Mouse (Mus musculus): ENCODE data around the gene Lix1l.

Lix1l gene

GRCm38 (mm10) chr3:96669727-96670468, 68.9 kb downstream of the Lix1l start, which contains the start of gene Ankrd35:
Ankrd35 (plus strand) TSS chr3:96670131.
- intact Hi-C loops (cut with DNase I): no loop called here

- intact Hi-C loops (cut with DNase I): no loop called here
These were observed 70.6 kb downstream of the Lix1l start for GRCm38 (mm10) chr3:96671519-96671918.

GRCm38 (mm10) chr3:96673514-96673913, 72.6 kb downstream of the Lix1l start:
- intact Hi-C loops (cut with DNase I): no loop called here

GRCm38 (mm10) chr3:96674442-96674841, 73.5 kb downstream of the Lix1l start:
- intact Hi-C loops (cut with DNase I): no loop called here

- intact Hi-C loops (cut with DNase I): no loop called here
These were observed 74.2 kb downstream of the Lix1l start for GRCm38 (mm10) chr3:96675171-96675570.

GRCm38 (mm10) chr3:96675690-96676089, 74.7 kb downstream of the Lix1l start:
- intact Hi-C loops (cut with DNase I): no loop called here

Data from adrenal gland (tissue).